Comparison of ENCODE assay signal across 8 mouse cellular contexts in the genomic region with DNA sequence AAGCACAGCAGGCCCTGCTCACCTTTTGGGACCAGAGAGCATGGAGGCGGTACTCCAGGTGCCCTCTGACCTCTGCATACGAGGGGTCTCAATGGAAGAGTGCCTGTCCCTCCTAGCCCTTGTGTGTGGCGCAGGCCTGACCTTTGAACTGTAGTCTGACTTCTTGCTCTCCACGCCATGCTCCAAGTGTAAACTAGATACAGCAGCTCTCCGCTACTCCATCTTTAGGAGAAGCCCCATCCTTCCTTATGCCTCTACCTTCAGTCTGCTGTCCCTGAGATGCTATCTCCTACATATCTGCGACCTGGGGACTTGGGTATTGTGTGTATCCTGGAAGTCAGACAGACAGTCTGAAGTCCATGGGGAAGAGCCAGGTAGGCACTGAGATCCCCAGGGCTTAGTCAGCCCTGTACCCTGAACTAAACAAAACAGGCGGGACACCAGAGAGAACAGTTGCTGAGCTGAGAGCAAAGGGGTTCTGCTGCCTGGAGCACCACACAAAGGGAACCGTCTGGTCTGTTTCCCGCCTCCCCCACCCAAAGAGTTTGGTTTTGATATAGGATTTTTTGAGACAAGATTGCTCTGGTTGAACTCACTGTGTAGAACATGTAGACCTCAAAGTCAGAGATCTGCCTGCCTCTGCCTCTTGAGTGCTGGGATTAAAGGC. TPM values are rescaled to one million over a fixed set of nuclear protein-coding genes. Genes with fewer than 3 reads are reported as not detected.
DNase-seq lines count a peak whose midpoint lies in the region; ATAC-seq lines count a peak whose summit lies in the region.

No protein-coding gene starts in this region.

- no peaks in the 10 kb centered on the region for H3K9me3 ChIP-seq in neural tube, embryonic 11.5 days (ENCODE audit: control insufficient read depth, low read length)
- no peaks in the 10 kb centered on the region for H3K9me3 ChIP-seq in limb, embryonic 12.5 days
- H3K9me3 ChIP-seq in stomach, embryonic 15.5 days, result no peaks in the 10 kb centered on the region

- WGBS in neural tube, embryonic 11.5 days, result 78% methylated on average over 9 of the region's 9 CpGs
- WGBS in limb, embryonic 12.5 days, result 82% methylated on average over 9 of the region's 9 CpGs
- WGBS in stomach, embryonic 15.5 days, result 80% methylated on average over 9 of the region's 9 CpGs

- no peaks in the 10 kb centered on the region for H3K27me3 ChIP-seq in neural tube, embryonic 11.5 days (ENCODE audit: control insufficient read depth, insufficient read depth, low read length)
- H3K27me3 ChIP-seq in limb, embryonic 12.5 days, result no peaks in the 10 kb centered on the region
- H3K27me3 ChIP-seq in stomach, embryonic 15.5 days (replicated peaks), result no peaks in the 10 kb centered on the region

- H3K36me3 ChIP-seq in neural tube, embryonic 11.5 days (ENCODE audit: control insufficient read depth, insufficient read depth, low read length), result peaks cover 7% of the 10 kb centered on the region
- peaks cover 62% of the 10 kb centered on the region for H3K36me3 ChIP-seq in limb, embryonic 12.5 days
- H3K36me3 ChIP-seq in stomach, embryonic 15.5 days, result peaks cover 20% of the 10 kb centered on the region

- peaks cover 26% of the 10 kb centered on the region for H3K4me1 ChIP-seq in neural tube, embryonic 11.5 days (ENCODE audit: control insufficient read depth, insufficient read depth, low read length)
- peaks cover 45% of the 10 kb centered on the region for H3K4me1 ChIP-seq in limb, embryonic 12.5 days (replicated peaks)
- peaks cover 47% of the 10 kb centered on the region for H3K4me1 ChIP-seq in stomach, embryonic 15.5 days

- H3K9ac ChIP-seq in neural tube, embryonic 11.5 days (ENCODE audit: low read length), result no peak overlapping the region
- no peak overlapping the region for H3K9ac ChIP-seq in limb, embryonic 12.5 days (replicated peaks)
- H3K9ac ChIP-seq in stomach, embryonic 15.5 days, result no peak overlapping the region

- H3K27ac ChIP-seq in neural tube, embryonic 11.5 days (ENCODE audit: low read depth, low read length), result no peak overlapping the region
- no peak overlapping the region for H3K27ac ChIP-seq in limb, embryonic 12.5 days
- 0 out of 2 replicates have a peak overlapping the region, but pooled peaks have one; percentile 35 for H3K27ac ChIP-seq in stomach, embryonic 15.5 days

- peak; percentile 77 for DNase-seq in cerebellum, adult 11-12 months
- no peak for DNase-seq in neural tube, embryonic 11.5 days (ENCODE audit: low spot score)
- DNase-seq in neural tube, embryonic 10.5 days (ENCODE audit: extremely low spot score, low spot score), result no peak
- no peak for DNase-seq in embryo, embryonic 9.5 days (ENCODE audit: extremely low spot score)
- no peak for DNase-seq in lung, adult 18-20 months

- ATAC-seq in cerebellum, adult (ENCODE audit: insufficient number of reproducible peaks, low FRiP score, low TSS enrichment), result no peak
- no peak for ATAC-seq in neural tube, embryonic 11.5 days (ENCODE audit: insufficient read depth, low FRiP score, low TSS enrichment)
- no peak for ATAC-seq in limb, embryonic 12.5 days (ENCODE audit: insufficient number of reproducible peaks, insufficient read depth, low FRiP score, low TSS enrichment, low read depth)
- ATAC-seq in stomach, embryonic 15.5 days (ENCODE audit: insufficient read depth, low FRiP score, low read depth), result no peak

- H3K4me3 ChIP-seq in neural tube, embryonic 11.5 days (ENCODE audit: low read depth, low read length), result peak overlapping the region; percentile 63
- 0 out of 2 replicates have a peak overlapping the region, but pooled peaks have one; percentile 70 for H3K4me3 ChIP-seq in limb, embryonic 12.5 days (replicated peaks)
- no peak overlapping the region for H3K4me3 ChIP-seq in stomach, embryonic 15.5 days (replicated peaks)

- peak overlapping the region; percentile 85 for H3K4me2 ChIP-seq in neural tube, embryonic 11.5 days (ENCODE audit: low read depth)
- H3K4me2 ChIP-seq in limb, embryonic 12.5 days, result peak overlapping the region; percentile 87
- H3K4me2 ChIP-seq in stomach, embryonic 15.5 days, result peak overlapping the region; percentile 93

RNA-seq across cellular contexts. Expression of a gene that starts 1.7 kb away (rescaled TPM):
- 45.2 and 45.8 TPM in 2 replicates for polyA plus RNA-seq in neural tube, embryonic 11.5 days (2014; fragmentation: Nextera tagmentation; extraction: Ambion mirVana)
- polyA plus RNA-seq in limb, embryonic 12.5 days (2016; fragmentation: Nextera tagmentation; extraction: Ambion mirVana), result 33.1 and 38.3 TPM in 2 replicates
- 26.9 and 27.2 TPM in 2 replicates for polyA plus RNA-seq in stomach, embryonic 15.5 days (2015; fragmentation: Nextera tagmentation; extraction: Ambion mirVana)

RNA-seq across cellular contexts. Expression of a gene that starts 6.7 kb away (rescaled TPM):
- 8.8 and 13.9 TPM in 2 replicates for polyA plus RNA-seq in neural tube, embryonic 11.5 days (2014; fragmentation: Nextera tagmentation; extraction: Ambion mirVana)
- polyA plus RNA-seq in limb, embryonic 12.5 days (2016; fragmentation: Nextera tagmentation; extraction: Ambion mirVana), result 5.6 and 6.3 TPM in 2 replicates
- polyA plus RNA-seq in stomach, embryonic 15.5 days (2015; fragmentation: Nextera tagmentation; extraction: Ambion mirVana), result 2.5 TPM in 2 replicates

RNA-seq across cellular contexts. Expression of a gene that starts 7.8 kb away (rescaled TPM):
- 9.5 and 10.3 TPM in 2 replicates for polyA plus RNA-seq in neural tube, embryonic 11.5 days (2014; fragmentation: Nextera tagmentation; extraction: Ambion mirVana)
- polyA plus RNA-seq in limb, embryonic 12.5 days (2016; fragmentation: Nextera tagmentation; extraction: Ambion mirVana), result 16.4 and 19.2 TPM in 2 replicates
- polyA plus RNA-seq in stomach, embryonic 15.5 days (2015; fragmentation: Nextera tagmentation; extraction: Ambion mirVana), result 8.5 and 8.6 TPM in 2 replicates

RNA-seq across cellular contexts. Expression of a gene that starts 11.2 kb away (rescaled TPM):
- 898 and 979 TPM in 2 replicates for polyA plus RNA-seq in neural tube, embryonic 11.5 days (2014; fragmentation: Nextera tagmentation; extraction: Ambion mirVana)
- polyA plus RNA-seq in limb, embryonic 12.5 days (2016; fragmentation: Nextera tagmentation; extraction: Ambion mirVana), result 1,204 and 1,293 TPM in 2 replicates
- 1,278 and 1,319 TPM in 2 replicates for polyA plus RNA-seq in stomach, embryonic 15.5 days (2015; fragmentation: Nextera tagmentation; extraction: Ambion mirVana)

RNA-seq across cellular contexts. Expression of a gene that starts 19.0 kb away (rescaled TPM):
- polyA plus RNA-seq in neural tube, embryonic 11.5 days (2014; fragmentation: Nextera tagmentation; extraction: Ambion mirVana), result 14.8 and 17.6 TPM in 2 replicates
- polyA plus RNA-seq in limb, embryonic 12.5 days (2016; fragmentation: Nextera tagmentation; extraction: Ambion mirVana), result 13.7 and 14.9 TPM in 2 replicates
- 33.5 and 34.6 TPM in 2 replicates for polyA plus RNA-seq in stomach, embryonic 15.5 days (2015; fragmentation: Nextera tagmentation; extraction: Ambion mirVana)
